Comparison of ENCODE assay signal across 28 mouse cellular contexts in genomic region chr4:62683148-62683547, GRCm38 (mm10).
DNase-seq lines count a peak whose midpoint lies in the region; ATAC-seq lines count a peak whose summit lies in the region.
"Had no signal": no experiment of that assay in that cellular context is flagged by ENCODE, and none has a peak within 500 bp of the region (broad histone marks: within the 10 kb centered on the region; RNA-seq: fewer than 3 reads in every experiment).

No protein-coding gene starts in this region.

- no peak overlapping the region for H3K4me3 ChIP-seq in limb, embryonic 10.5 days
- H3K4me3 ChIP-seq: embryonic facial prominence, embryonic 13.5 days; erythroblast, embryonic 14.5 days; forebrain, embryonic 12.5 days; forebrain, embryonic 15.5 days; gastrocnemius, adult 2 months; heart, adult 2 months; heart, embryonic 10.5 days; heart, embryonic 13.5 days; kidney, embryonic 15.5 days had no signal

- 0 out of 2 replicates have a peak, but pooled peaks cover 2% of the 10 kb centered on the region for H3K27me3 ChIP-seq in limb, embryonic 10.5 days (ENCODE audit: low read depth, poor library complexity, severe bottlenecking)
- H3K27me3 ChIP-seq: CH12.LX; embryonic facial prominence, embryonic 13.5 days; forebrain, embryonic 12.5 days; forebrain, embryonic 15.5 days; kidney, embryonic 15.5 days; Patski had no signal

- peaks cover 33% of the 10 kb centered on the region for H3K36me3 ChIP-seq in limb, embryonic 10.5 days
- H3K36me3 ChIP-seq: G1E had no signal

- peaks cover 48% of the 10 kb centered on the region for H3K4me1 ChIP-seq in limb, embryonic 10.5 days

- H3K9me3 ChIP-seq in limb, embryonic 10.5 days (replicated peaks): no peaks in the 10 kb centered on the region
- H3K9me3 ChIP-seq: embryonic facial prominence, embryonic 13.5 days; forebrain, embryonic 12.5 days; forebrain, embryonic 15.5 days; heart, embryonic 10.5 days; heart, embryonic 13.5 days; kidney, embryonic 15.5 days had no signal

- H3K27ac ChIP-seq in limb, embryonic 10.5 days: 0 out of 2 replicates have a peak overlapping the region, but pooled peaks have one; percentile 39
- H3K27ac ChIP-seq: embryonic facial prominence, embryonic 13.5 days; forebrain, embryonic 12.5 days; forebrain, embryonic 15.5 days; heart, adult 2 months; heart, embryonic 13.5 days; hindbrain, embryonic 14.5 days; kidney, embryonic 15.5 days had no signal

- DNase-seq in adrenal gland, postnatal 14 days: peak; percentile 63
- no peak for DNase-seq in adrenal gland, adult 8-10 months
- DNase-seq in frontal cortex, postnatal 36 days (ENCODE audit: low spot score in 2 of 2): no peak
- peak; percentile 36 for DNase-seq in adipocyte (ENCODE audit: low spot score)
- DNase-seq in limb, embryonic 10.5 days (ENCODE audit: low spot score): no peak
- no peak for DNase-seq in urinary bladder, postnatal 4 days (ENCODE audit: low spot score in 2 of 2)
- no peak for DNase-seq in kidney, adult 8-10 months
- DNase-seq: B cell, adult 2 months; cerebellum, postnatal 14 days; gastrocnemius, adult 2 months; gastrocnemius, postnatal 14 days; heart, adult 2 months; heart, postnatal 14 days; heart, postnatal 4 days; kidney, adult 2 months had no signal

- peak; percentile 39; the same call in 1 of the 2 replicates for ATAC-seq in frontal cortex, adult (ENCODE audit: low TSS enrichment)
- ATAC-seq: forebrain, embryonic 15.5 days; intestine, postnatal 0 days; Patski had no signal

- WGBS in limb, embryonic 10.5 days: 87% methylated on average over 6 of the region's 6 CpGs

Comparison
In these comparisons a context has a peak if more than half of its experiments do, and no peak if none do; other contexts are left out.
1. DNase-seq: peak in adrenal gland, postnatal 14 days (single experiment) and adipocyte (single experiment); none in adrenal gland, adult 8-10 months (single experiment), frontal cortex, postnatal 36 days (0 of 2), limb, embryonic 10.5 days (single experiment), urinary bladder, postnatal 4 days (0 of 2) and kidney, adult 8-10 months (0 of 2).